Mouse (Mus musculus) G1E (cell line): ENCODE measurements around the gene Rpl7a.

Experiments used
- CTCF ChIP-seq: IDR thresholded peaks from 2 replicates; pipeline ENCODE4 v1.5.1; 2012; ENCODE audit warnings: low read depth, low read length, inconsistent platforms, mixed read lengths
- GATA1 ChIP-seq: IDR thresholded peaks from 2 replicates; pipeline ENCODE4 v1.6.1; 2012; ENCODE audit warnings: borderline replicate concordance, low read length, inconsistent platforms, mixed read lengths

- TF ChIP-seq CTCF: no peak
- no peak for TF ChIP-seq GATA1
Measured at GRCm38 (mm10) chr2:26956811-26957487, 46.4 kb downstream of the Rpl7a start.
